Mouse (Mus musculus): ENCODE results near the gene Smcp. TPM values are rescaled to one million over a fixed set of nuclear protein-coding genes. Genes with fewer than 3 reads are reported as not detected.

Smcp gene
- polyA plus RNA-seq, 1 experiment from 2014 or later = not detected

- no peak for ATAC-seq (ENCODE audit: low FRiP score)
- Histone ChIP-seq H3K9ac (replicated peaks) (no peak overlapping the region), H3K36me3 (no peaks in the 10 kb centered on the region), H3K4me2 (no peak overlapping the region), H3K9me3 (replicated peaks) (no peaks in the 10 kb centered on the region), H3K27ac (replicated peaks) (no peak overlapping the region), H3K27me3 (replicated peaks) (no peaks in the 10 kb centered on the region), H3K4me3 (replicated peaks) (no peak overlapping the region), H3K4me1 (no peaks in the 10 kb centered on the region)
- 82% methylated on average over 3 of the region's 3 CpGs for WGBS
Measured at GRCm38 (mm10) chr3:92583164-92583826, 5.5 kb downstream of the Smcp start.

GRCm38 (mm10) chr3:92579508-92579907 is 9.3 kb downstream of the Smcp start:
- Histone ChIP-seq H3K9ac (replicated peaks) (no peak overlapping the region), H3K27me3 (replicated peaks) (no peaks in the 10 kb centered on the region), H3K4me1 (no peaks in the 10 kb centered on the region), H3K4me3 (replicated peaks) (no peak overlapping the region), H3K36me3 (no peaks in the 10 kb centered on the region), H3K27ac (replicated peaks) (no peak overlapping the region), H3K9me3 (replicated peaks) (no peaks in the 10 kb centered on the region), H3K4me2 (no peak overlapping the region)
- ATAC-seq (ENCODE audit: low FRiP score) = no peak
- 69% methylated on average over 1 of the region's 1 CpGs for WGBS

GRCm38 (mm10) chr3:92578652-92579413 is 10.0 kb downstream of the Smcp start:
- no peaks in the 10 kb centered on the region for H3K27me3 ChIP-seq (replicated peaks)
- no peak overlapping the region for H3K9ac ChIP-seq (replicated peaks)
- no peak overlapping the region for H3K4me3 ChIP-seq (replicated peaks)
- ATAC-seq (ENCODE audit: low FRiP score) = no peak
- no peaks in the 10 kb centered on the region for H3K4me1 ChIP-seq
- 79% methylated on average over 4 of the region's 4 CpGs for WGBS
- H3K36me3 ChIP-seq = no peaks in the 10 kb centered on the region
- H3K9me3 ChIP-seq (replicated peaks) = no peaks in the 10 kb centered on the region
- H3K4me2 ChIP-seq = no peak overlapping the region
- H3K27ac ChIP-seq (replicated peaks) = no peak overlapping the region

GRCm38 (mm10) chr3:92573449-92574041 is 15.3 kb downstream of the Smcp start, which contains the start of gene Ivl:
Ivl (minus strand) TSS chr3:92573735.
- Histone ChIP-seq H3K36me3 (no peaks in the 10 kb centered on the region), H3K4me1 (no peaks in the 10 kb centered on the region), H3K4me2 (no peak within 1 kb of the TSS), H3K9me3 (replicated peaks) (no peaks in the 10 kb centered on the region), H3K27ac (replicated peaks) (no peak within 1 kb of the TSS), H3K9ac (replicated peaks) (no peak within 1 kb of the TSS), H3K27me3 (replicated peaks) (no peaks in the 10 kb centered on the region), H3K4me3 (replicated peaks) (no peak within 1 kb of the TSS)
- WGBS = 96% methylated on average over 1 of the region's 1 CpGs
- no peak for ATAC-seq (ENCODE audit: low FRiP score)

- H3K4me3 ChIP-seq (replicated peaks) = no peak overlapping the region
- no peaks in the 10 kb centered on the region for H3K36me3 ChIP-seq
- H3K4me1 ChIP-seq = no peaks in the 10 kb centered on the region
- no peaks in the 10 kb centered on the region for H3K9me3 ChIP-seq (replicated peaks)
- H3K4me2 ChIP-seq = no peak overlapping the region
- no peak for ATAC-seq (ENCODE audit: low FRiP score)
- no peak overlapping the region for H3K27ac ChIP-seq (replicated peaks)
- no peaks in the 10 kb centered on the region for H3K27me3 ChIP-seq (replicated peaks)
- 48% methylated on average over 2 of the region's 2 CpGs for WGBS
- H3K9ac ChIP-seq (replicated peaks) = no peak overlapping the region
Measured at GRCm38 (mm10) chr3:92572514-92573155, 16.2 kb downstream of the Smcp start.

GRCm38 (mm10) chr3:92568752-92569151 is 20.0 kb downstream of the Smcp start:
- H3K4me1 ChIP-seq = no peaks in the 10 kb centered on the region
- no peak overlapping the region for H3K27ac ChIP-seq (replicated peaks)
- no peaks in the 10 kb centered on the region for H3K36me3 ChIP-seq
- H3K4me3 ChIP-seq (replicated peaks) = no peak overlapping the region
- no peak overlapping the region for H3K9ac ChIP-seq (replicated peaks)
- WGBS = 88% methylated on average over 2 of the region's 2 CpGs
- no peak for ATAC-seq (ENCODE audit: low FRiP score)
- H3K9me3 ChIP-seq (replicated peaks) = no peaks in the 10 kb centered on the region
- no peak overlapping the region for H3K4me2 ChIP-seq
- H3K27me3 ChIP-seq (replicated peaks) = no peaks in the 10 kb centered on the region

GRCm38 (mm10) chr3:92565418-92565817 is 23.4 kb downstream of the Smcp start:
- Histone ChIP-seq H3K4me3 (replicated peaks) (no peak overlapping the region), H3K27ac (replicated peaks) (no peak overlapping the region), H3K4me2 (no peak overlapping the region), H3K27me3 (replicated peaks) (no peaks in the 10 kb centered on the region), H3K9me3 (replicated peaks) (no peaks in the 10 kb centered on the region), H3K36me3 (no peaks in the 10 kb centered on the region), H3K9ac (replicated peaks) (no peak overlapping the region), H3K4me1 (no peaks in the 10 kb centered on the region)
- no peak for ATAC-seq (ENCODE audit: low FRiP score)

GRCm38 (mm10) chr3:92534411-92534810 is 54.4 kb downstream of the Smcp start, which contains the start of gene 2310046K23Rik:
2310046K23Rik (minus strand) TSS chr3:92534511.
- ATAC-seq (ENCODE audit: low FRiP score) = no peak
- no peak within 1 kb of the TSS for H3K4me2 ChIP-seq
- 92% methylated on average over 3 of the region's 3 CpGs for WGBS
- no peaks in the 10 kb centered on the region for H3K27me3 ChIP-seq (replicated peaks)
- no peak within 1 kb of the TSS for H3K27ac ChIP-seq (replicated peaks)
- no peaks in the 10 kb centered on the region for H3K4me1 ChIP-seq
- H3K4me3 ChIP-seq (replicated peaks) = no peak within 1 kb of the TSS
- H3K36me3 ChIP-seq = no peaks in the 10 kb centered on the region
- no peaks in the 10 kb centered on the region for H3K9me3 ChIP-seq (replicated peaks)
- no peak within 1 kb of the TSS for H3K9ac ChIP-seq (replicated peaks)

Other genes with a start within 250 kb of the Smcp start
- 0.38 TPM in 1 of 2 replicates, not detected in the other for gene Sprr2d, start 249.9 kb downstream of the Smcp start, polyA plus RNA-seq (2015; fragmentation: Nextera tagmentation; extraction: Ambion mirVana)
- gene Sprr2e, start 236.9 kb downstream of the Smcp start, polyA plus RNA-seq (2015; fragmentation: Nextera tagmentation; extraction: Ambion mirVana) = not detected in 2 replicates
- gene Sprr2f, start 223.8 kb downstream of the Smcp start, polyA plus RNA-seq (2015; fragmentation: Nextera tagmentation; extraction: Ambion mirVana) = not detected in 2 replicates
- not detected in 2 replicates for gene Sprr2h, start 203.3 kb downstream of the Smcp start, polyA plus RNA-seq (2015; fragmentation: Nextera tagmentation; extraction: Ambion mirVana)
- not detected in 2 replicates for gene Sprr2i, start 181.0 kb downstream of the Smcp start, polyA plus RNA-seq (2015; fragmentation: Nextera tagmentation; extraction: Ambion mirVana)
- gene Sprr2j-ps, start 170.9 kb downstream of the Smcp start, polyA plus RNA-seq (2015; fragmentation: Nextera tagmentation; extraction: Ambion mirVana) = not detected in 2 replicates
- 8.1 and 9.3 TPM in 2 replicates for gene Gm9774, start 159.6 kb downstream of the Smcp start, polyA plus RNA-seq (2015; fragmentation: Nextera tagmentation; extraction: Ambion mirVana)
- gene Sprr2k, start 156.4 kb downstream of the Smcp start, polyA plus RNA-seq (2015; fragmentation: Nextera tagmentation; extraction: Ambion mirVana) = not detected in 2 replicates
- not detected in 2 replicates for gene Sprr1b, start 150.2 kb downstream of the Smcp start, polyA plus RNA-seq (2015; fragmentation: Nextera tagmentation; extraction: Ambion mirVana)
- gene Sprr3, start 130.3 kb downstream of the Smcp start, polyA plus RNA-seq (2015; fragmentation: Nextera tagmentation; extraction: Ambion mirVana) = 0.14 TPM in 1 of 2 replicates, not detected in the other
- gene Sprr1a, start 103.1 kb downstream of the Smcp start, polyA plus RNA-seq (2015; fragmentation: Nextera tagmentation; extraction: Ambion mirVana) = 0.52 and 1.6 TPM in 2 replicates
- gene Sprr4, start 88.5 kb downstream of the Smcp start, polyA plus RNA-seq (2015; fragmentation: Nextera tagmentation; extraction: Ambion mirVana) = not detected in 2 replicates
- not detected in 2 replicates for gene 2310046K23Rik, start 54.5 kb downstream of the Smcp start, polyA plus RNA-seq (2015; fragmentation: Nextera tagmentation; extraction: Ambion mirVana)
- gene Ivl, start 15.3 kb downstream of the Smcp start, polyA plus RNA-seq (2015; fragmentation: Nextera tagmentation; extraction: Ambion mirVana) = not detected in 2 replicates
- gene 2210017I01Rik, start 18.5 kb upstream of the Smcp start, polyA plus RNA-seq (2015; fragmentation: Nextera tagmentation; extraction: Ambion mirVana) = not detected in 2 replicates
- not detected in 2 replicates for gene Lce6a, start 32.7 kb upstream of the Smcp start, polyA plus RNA-seq (2015; fragmentation: Nextera tagmentation; extraction: Ambion mirVana)
- gene Lce1a1, start 59.3 kb upstream of the Smcp start, polyA plus RNA-seq (2015; fragmentation: Nextera tagmentation; extraction: Ambion mirVana) = not detected in 2 replicates
- not detected in 2 replicates for gene Lce1b, start 67.9 kb upstream of the Smcp start, polyA plus RNA-seq (2015; fragmentation: Nextera tagmentation; extraction: Ambion mirVana)
- not detected in 2 replicates for gene Lce1a2, start 81.3 kb upstream of the Smcp start, polyA plus RNA-seq (2015; fragmentation: Nextera tagmentation; extraction: Ambion mirVana)
- gene Lce1c, start 90.2 kb upstream of the Smcp start, polyA plus RNA-seq (2015; fragmentation: Nextera tagmentation; extraction: Ambion mirVana) = not detected in 2 replicates
- gene Lce1d, start 98.2 kb upstream of the Smcp start, polyA plus RNA-seq (2015; fragmentation: Nextera tagmentation; extraction: Ambion mirVana) = not detected in 2 replicates
- gene Lce1e, start 120.1 kb upstream of the Smcp start, polyA plus RNA-seq (2015; fragmentation: Nextera tagmentation; extraction: Ambion mirVana) = not detected in 2 replicates
- not detected in 2 replicates for gene Lce1f, start 131.4 kb upstream of the Smcp start, polyA plus RNA-seq (2015; fragmentation: Nextera tagmentation; extraction: Ambion mirVana)
- gene Gm38119, start 150.1 kb upstream of the Smcp start, polyA plus RNA-seq (2015; fragmentation: Nextera tagmentation; extraction: Ambion mirVana) = not detected in 2 replicates
- gene Lce1g, start 163.3 kb upstream of the Smcp start, polyA plus RNA-seq (2015; fragmentation: Nextera tagmentation; extraction: Ambion mirVana) = not detected in 2 replicates
- gene Lce1h, start 176.1 kb upstream of the Smcp start, polyA plus RNA-seq (2015; fragmentation: Nextera tagmentation; extraction: Ambion mirVana) = not detected in 2 replicates
- not detected in 2 replicates for gene Lce1i, start 189.9 kb upstream of the Smcp start, polyA plus RNA-seq (2015; fragmentation: Nextera tagmentation; extraction: Ambion mirVana)
- not detected in 2 replicates for gene Lce1j, start 201.5 kb upstream of the Smcp start, polyA plus RNA-seq (2015; fragmentation: Nextera tagmentation; extraction: Ambion mirVana)
- not detected in 2 replicates for gene Lce1k, start 218.9 kb upstream of the Smcp start, polyA plus RNA-seq (2015; fragmentation: Nextera tagmentation; extraction: Ambion mirVana)
- gene Kprp, start 238.2 kb upstream of the Smcp start, polyA plus RNA-seq (2015; fragmentation: Nextera tagmentation; extraction: Ambion mirVana) = not detected in 2 replicates